Mouse (Mus musculus) mature B cell (primary cell): Measurements from ENCODE around the gene Zzef1.

Source experiments
- in situ Hi-C: fragments of 300-500 bp; cut with MboI; formaldehyde crosslinking; loops from 2 replicates; pipeline ENCODE4 v1.14.3; 2019

The Zzef1 gene

GRCm38 (mm10) chr11:72957318-72957717 lies 161.3 kb downstream of the Zzef1 start:
- in situ Hi-C loops: no loop called here

GRCm38 (mm10) chr11:72959924-72960679 lies 164.1 kb downstream of the Zzef1 start:
- in situ Hi-C loops: no loop called here

GRCm38 (mm10) chr11:72960723-72961071 lies 164.7 kb downstream of the Zzef1 start:
- in situ Hi-C loops: no loop called here

GRCm38 (mm10) chr11:72961072-72961980 lies 165.3 kb downstream of the Zzef1 start, which contains the start of gene Atp2a3:
Gene Atp2a3 (plus strand): TSS chr11:72961169.
- in situ Hi-C loops: no loop called here

GRCm38 (mm10) chr11:72962378-72962777 lies 166.4 kb downstream of the Zzef1 start:
- in situ Hi-C loops: no loop called here

- in situ Hi-C loops: no loop called here
These were observed 167.2 kb downstream of the Zzef1 start for GRCm38 (mm10) chr11:72963058-72963788.

- in situ Hi-C loops: no loop called here
These were observed 167.8 kb downstream of the Zzef1 start for GRCm38 (mm10) chr11:72963789-72964294.

GRCm38 (mm10) chr11:72974995-72975503 lies 179.0 kb downstream of the Zzef1 start:
- in situ Hi-C loops: no loop called here
